Comparison of ENCODE assay signal across 17 mouse cellular contexts in the genomic region with DNA sequence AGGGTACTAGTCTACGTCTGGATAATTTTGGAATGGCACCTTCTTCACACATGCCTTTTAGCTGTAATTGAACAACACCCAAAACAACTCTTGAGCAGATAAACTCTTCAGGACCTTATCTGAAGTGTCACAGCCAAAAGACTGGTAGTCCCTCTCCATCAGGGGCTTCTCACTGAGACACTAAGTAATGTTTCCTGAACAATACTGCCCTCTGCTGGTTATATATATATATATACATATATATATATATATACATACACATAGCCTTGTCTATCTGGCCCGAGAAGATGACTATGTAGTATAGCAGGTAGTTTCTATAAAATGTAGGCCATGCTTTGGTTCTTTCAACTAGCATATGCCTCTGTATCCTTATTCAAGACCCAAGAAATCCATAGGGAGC. TPM values are rescaled to one million over a fixed set of nuclear protein-coding genes. Genes with fewer than 3 reads are reported as not detected.
DNase-seq lines count a peak whose midpoint lies in the region; ATAC-seq and TF ChIP-seq lines count a peak whose summit lies in the region.
"Had no signal": no experiment of that assay in that cellular context is flagged by ENCODE, and none has a peak within 500 bp of the region (broad histone marks: within the 10 kb centered on the region; RNA-seq: fewer than 3 reads in every experiment).

No protein-coding gene starts in this region.

- no peaks in the 10 kb centered on the region for H3K27me3 ChIP-seq in midbrain, embryonic 11.5 days (ENCODE audit: control insufficient read depth, insufficient read depth, low read length)
- no peaks in the 10 kb centered on the region; the same call in 1 of the 2 replicates for H3K27me3 ChIP-seq in midbrain, embryonic 13.5 days
- H3K27me3 ChIP-seq in thymus, adult 2 months (ENCODE audit: control insufficient read depth, insufficient read depth, low read length): no peaks in the 10 kb centered on the region
- H3K27me3 ChIP-seq in kidney, adult 2 months (replicated peaks; ENCODE audit: control insufficient read depth, insufficient read depth, low read length): no peaks in the 10 kb centered on the region
- H3K27me3 ChIP-seq: embryonic facial prominence, embryonic 13.5 days; limb, embryonic 12.5 days had no signal

- DNase-seq in gastrocnemius, adult 2 months: no peak
- DNase-seq in gastrocnemius, postnatal 10 days: no peak
- DNase-seq in midbrain, embryonic 11.5 days (ENCODE audit: low spot score, missing footprints): peak; percentile 86
- peak; percentile 8 for DNase-seq in c-Kit-positive CD71-positive TER-119-positive erythroid progenitor cells, embryonic 14.5 days (ENCODE audit: low spot score)
- DNase-seq in retina, postnatal 1 day: peak; percentile 62
- no peak for DNase-seq in thymus, adult 2 months
- no peak for DNase-seq in kidney, adult 2 months
- DNase-seq: adrenal gland, postnatal 10 days; gastrocnemius, postnatal 36 days; heart, postnatal 36 days had no signal

- H3K36me3 ChIP-seq in midbrain, embryonic 11.5 days (ENCODE audit: control insufficient read depth, insufficient read depth, low read length): no peaks in the 10 kb centered on the region
- H3K36me3 ChIP-seq in midbrain, embryonic 13.5 days: no peaks in the 10 kb centered on the region
- no peaks in the 10 kb centered on the region for H3K36me3 ChIP-seq in thymus, adult 2 months (ENCODE audit: control insufficient read depth, insufficient read depth, low read length)
- no peaks in the 10 kb centered on the region for H3K36me3 ChIP-seq in kidney, adult 2 months (ENCODE audit: control insufficient read depth, insufficient read depth, low read length)
- H3K36me3 ChIP-seq: embryonic facial prominence, embryonic 13.5 days; limb, embryonic 12.5 days had no signal

- no peak overlapping the region for H3K27ac ChIP-seq in gastrocnemius, adult 2 months
- no peak overlapping the region for H3K27ac ChIP-seq in midbrain, embryonic 11.5 days (ENCODE audit: low read depth, low read length)
- H3K27ac ChIP-seq in midbrain, embryonic 13.5 days: no peak overlapping the region
- H3K27ac ChIP-seq in thymus, adult 2 months (ENCODE audit: control insufficient read depth, insufficient read depth, low read length): no peak overlapping the region
- no peak overlapping the region for H3K27ac ChIP-seq in kidney, adult 2 months (ENCODE audit: insufficient read depth, low read depth, low read length)
- H3K27ac ChIP-seq: embryonic facial prominence, embryonic 13.5 days; limb, embryonic 12.5 days had no signal

- ATAC-seq in midbrain, embryonic 11.5 days (ENCODE audit: low FRiP score): no peak
- no peak for ATAC-seq in midbrain, embryonic 13.5 days

- no peak overlapping the region for H3K9ac ChIP-seq in midbrain, embryonic 11.5 days (ENCODE audit: low read length)
- H3K9ac ChIP-seq in midbrain, embryonic 13.5 days (replicated peaks): no peak overlapping the region
- H3K9ac ChIP-seq: embryonic facial prominence, embryonic 13.5 days; limb, embryonic 12.5 days had no signal

- no peaks in the 10 kb centered on the region for H3K4me1 ChIP-seq in midbrain, embryonic 11.5 days (ENCODE audit: control insufficient read depth, insufficient read depth, low read length)
- H3K4me1 ChIP-seq in midbrain, embryonic 13.5 days (replicated peaks): no peaks in the 10 kb centered on the region
- H3K4me1 ChIP-seq in thymus, adult 2 months (replicated peaks; ENCODE audit: control insufficient read depth, insufficient read depth, low read length): no peaks in the 10 kb centered on the region
- H3K4me1 ChIP-seq in kidney, adult 2 months (ENCODE audit: control insufficient read depth, insufficient read depth, low read length): no peaks in the 10 kb centered on the region

- H3K4me3 ChIP-seq in gastrocnemius, adult 2 months: no peak overlapping the region
- H3K4me3 ChIP-seq in midbrain, embryonic 11.5 days (ENCODE audit: low read depth, low read length): no peak overlapping the region
- no peak overlapping the region for H3K4me3 ChIP-seq in midbrain, embryonic 13.5 days (replicated peaks)
- H3K4me3 ChIP-seq in thymus, adult 2 months (ENCODE audit: control insufficient read depth, insufficient read depth, low read length): no peak overlapping the region
- H3K4me3 ChIP-seq in kidney, adult 2 months (ENCODE audit: insufficient read depth, low read depth, low read length): no peak overlapping the region
- H3K4me3 ChIP-seq: embryonic facial prominence, embryonic 13.5 days; limb, embryonic 12.5 days had no signal

- TF ChIP-seq POLR2A in thymus, adult 2 months (IDR thresholded peaks at IDR 0.05; ENCODE audit: control insufficient read depth, extremely low read depth, insufficient read depth, low read length, poor library complexity): no peak
- no peak for TF ChIP-seq POLR2A in kidney, adult 2 months (IDR thresholded peaks at IDR 0.05; ENCODE audit: low read depth, low read length)

- H3K4me2 ChIP-seq in midbrain, embryonic 11.5 days: no peak overlapping the region
- H3K4me2 ChIP-seq in midbrain, embryonic 13.5 days (replicated peaks): no peak overlapping the region
- H3K4me2 ChIP-seq: embryonic facial prominence, embryonic 13.5 days; limb, embryonic 12.5 days had no signal

- H3K9me3 ChIP-seq in midbrain, embryonic 11.5 days (ENCODE audit: control insufficient read depth, low read length): no peaks in the 10 kb centered on the region
- H3K9me3 ChIP-seq in midbrain, embryonic 13.5 days: no peaks in the 10 kb centered on the region
- H3K9me3 ChIP-seq: embryonic facial prominence, embryonic 13.5 days; limb, embryonic 12.5 days had no signal

- 65% methylated on average over 2 of the region's 2 CpGs for WGBS in midbrain, embryonic 11.5 days
- WGBS in midbrain, embryonic 13.5 days: 62% methylated on average over 2 of the region's 2 CpGs
- 59% methylated on average over 2 of the region's 2 CpGs for WGBS in thymus, adult 2 months
- WGBS in kidney, adult 2 months: 42% methylated on average over 2 of the region's 2 CpGs

- intact Hi-C loops in gastrocnemius, adult 2 months (cut with DNase I): loop anchor here (5.0 kb wide), 1 partner anchor 208 kb away; no protein-coding TSS in a partner anchor

- peak; percentile 53 for TF ChIP-seq CTCF in gastrocnemius, adult 2 months (IDR thresholded peaks at IDR 0.05)
- no peak for TF ChIP-seq CTCF in thymus, adult 2 months (IDR thresholded peaks at IDR 0.05; ENCODE audit: borderline replicate concordance, control insufficient read depth, extremely low read depth, insufficient read depth, low read length, poor library complexity)
- TF ChIP-seq CTCF in kidney, adult 2 months (conservative IDR thresholded peaks at IDR 0.05; ENCODE audit: insufficient read depth, insufficient read length, low read depth, low read length): no peak

RNA-seq across cellular contexts. Expression of a gene that starts 17.5 kb away (rescaled TPM):
- total RNA-seq in gastrocnemius, adult 2 months (2021): not detected
- not detected for total RNA-seq in gastrocnemius, postnatal 10 days (2021)
- polyA plus RNA-seq in midbrain, embryonic 11.5 days (2014; fragmentation: Nextera tagmentation; extraction: Ambion mirVana): not detected in 2 replicates
- not detected in 2 replicates for polyA plus RNA-seq in midbrain, embryonic 13.5 days (2015; fragmentation: Nextera tagmentation; extraction: Ambion mirVana)
- not detected in 2 replicates for polyA plus RNA-seq in thymus, adult 2 months (2012; rRNA removed)
- not detected in 2 replicates for polyA plus RNA-seq in kidney, adult 2 months (2012; rRNA removed)
- total RNA-seq: adrenal gland, postnatal 10 days; gastrocnemius, postnatal 36 days; heart, postnatal 36 days; layer of hippocampus, adult 18-20 months; megakaryocyte progenitor cell, adult 5-6 weeks had no signal
- polyA plus RNA-seq: embryonic facial prominence, embryonic 13.5 days; limb, embryonic 12.5 days; neural tube, embryonic 14.5 days; small intestine, adult 2 months had no signal

RNA-seq across cellular contexts. Expression of a gene that starts 29.8 kb away (rescaled TPM):
- total RNA-seq in gastrocnemius, adult 2 months (2021): 1 to 10 TPM; 5.5 to 7.8 TPM
- total RNA-seq in gastrocnemius, postnatal 10 days (2021): 10 to 100 TPM; 11.7 to 19.0 TPM
- 19.3 and 20.5 TPM in 2 replicates for polyA plus RNA-seq in midbrain, embryonic 11.5 days (2014; fragmentation: Nextera tagmentation; extraction: Ambion mirVana)
- 18.8 and 19.4 TPM in 2 replicates for polyA plus RNA-seq in midbrain, embryonic 13.5 days (2015; fragmentation: Nextera tagmentation; extraction: Ambion mirVana)
- polyA plus RNA-seq in thymus, adult 2 months (2012; rRNA removed): 7.5 and 8.7 TPM in 2 replicates
- polyA plus RNA-seq in kidney, adult 2 months (2012; rRNA removed): 31.0 and 37.3 TPM in 2 replicates
- total RNA-seq: megakaryocyte progenitor cell, adult 5-6 weeks had no signal

Comparison
In these comparisons a context has a peak if more than half of its experiments do, and no peak if none do; other contexts are left out.
1. DNase-seq: peak in midbrain, embryonic 11.5 days (single experiment), c-Kit-positive CD71-positive TER-119-positive erythroid progenitor cells, embryonic 14.5 days (single experiment) and retina, postnatal 1 day (single experiment); none in gastrocnemius, adult 2 months (single experiment), gastrocnemius, postnatal 10 days (single experiment), thymus, adult 2 months (single experiment) and kidney, adult 2 months (single experiment).